Mouse (Mus musculus) spleen, adult 18-20 months (tissue): ENCODE measurements at regions not wholly inside any gene's neighbourhood (a gene's known extent, or its start where the extent isn't known, plus 50 kb on each side); places are given as distances from the start of the nearest gene placed in this dataset.

Source experiments
- DNase-seq, 2 experiments: peaks; one replicate each; pipeline ENCODE4 v3.0.0; 2022; ENCODE audit warnings: mixed read lengths in 2 of 2

- DNase-seq: no peak
These were observed 50.6 kb upstream of the Larp1 start for GRCm38 (mm10) chr11:57958233-57958632.

- DNase-seq: no peak
These were observed 52.0 kb upstream of the Larp1 start for GRCm38 (mm10) chr11:57956909-57957308.

GRCm38 (mm10) chr11:57956076-57956475 is 52.8 kb upstream of the Larp1 start:
- no peak for DNase-seq

- DNase-seq: no peak
These were observed 53.4 kb upstream of the Larp1 start for GRCm38 (mm10) chr11:57955476-57955875.

- DNase-seq: no peak
These were observed 54.2 kb upstream of the Larp1 start for GRCm38 (mm10) chr11:57954510-57955184.

- DNase-seq: no peak
These were observed 55.2 kb upstream of the Larp1 start for GRCm38 (mm10) chr11:57953694-57954093.

GRCm38 (mm10) chr11:57952619-57953018 is 56.2 kb upstream of the Larp1 start:
- peak in 1 of 2 experiments; percentile 12 for DNase-seq

GRCm38 (mm10) chr11:57951541-57952326 is 57.1 kb upstream of the Larp1 start:
- DNase-seq: peak; percentile 36 to 45

GRCm38 (mm10) chr11:57950989-57951388 is 57.9 kb upstream of the Larp1 start:
- DNase-seq: peak in 1 of 2 experiments; percentile 28

- no peak for DNase-seq
These were observed 59.8 kb upstream of the Larp1 start for GRCm38 (mm10) chr11:57949067-57949466.

GRCm38 (mm10) chr11:57947347-57947746 is 61.5 kb upstream of the Larp1 start:
- no peak for DNase-seq

GRCm38 (mm10) chr11:57934391-57934850 is 74.4 kb upstream of the Larp1 start:
- peak; percentile 68 to 88 for DNase-seq

- DNase-seq: no peak
These were observed 75.8 kb upstream of the Larp1 start for GRCm38 (mm10) chr11:57933065-57933464.

GRCm38 (mm10) chr11:57929506-57929905 is 79.4 kb upstream of the Larp1 start:
- DNase-seq: no peak

GRCm38 (mm10) chr11:57920263-57920662 is 87.6 kb upstream of the Hand1 start:
- no peak for DNase-seq

- no peak for DNase-seq
These were observed 85.9 kb upstream of the Hand1 start for GRCm38 (mm10) chr11:57918447-57919059.

- DNase-seq: no peak
These were observed 85.4 kb upstream of the Hand1 start for GRCm38 (mm10) chr11:57917974-57918373.

GRCm38 (mm10) chr11:57916016-57916415 is 83.4 kb upstream of the Hand1 start:
- DNase-seq: no peak

GRCm38 (mm10) chr11:57913801-57914560 is 81.4 kb upstream of the Hand1 start:
- DNase-seq: no peak

- no peak for DNase-seq
These were observed 80.5 kb upstream of the Hand1 start for GRCm38 (mm10) chr11:57913020-57913699.

- no peak for DNase-seq
These were observed 79.2 kb upstream of the Hand1 start for GRCm38 (mm10) chr11:57911698-57912283.

GRCm38 (mm10) chr11:57904216-57904615 is 71.6 kb upstream of the Hand1 start:
- no peak for DNase-seq
